Mouse (Mus musculus): ENCODE measurements at regions not wholly inside any gene's neighbourhood (a gene's known extent, or its start where the extent isn't known, plus 50 kb on each side); places are given as distances from the start of the nearest gene placed in this dataset.

DNA sequence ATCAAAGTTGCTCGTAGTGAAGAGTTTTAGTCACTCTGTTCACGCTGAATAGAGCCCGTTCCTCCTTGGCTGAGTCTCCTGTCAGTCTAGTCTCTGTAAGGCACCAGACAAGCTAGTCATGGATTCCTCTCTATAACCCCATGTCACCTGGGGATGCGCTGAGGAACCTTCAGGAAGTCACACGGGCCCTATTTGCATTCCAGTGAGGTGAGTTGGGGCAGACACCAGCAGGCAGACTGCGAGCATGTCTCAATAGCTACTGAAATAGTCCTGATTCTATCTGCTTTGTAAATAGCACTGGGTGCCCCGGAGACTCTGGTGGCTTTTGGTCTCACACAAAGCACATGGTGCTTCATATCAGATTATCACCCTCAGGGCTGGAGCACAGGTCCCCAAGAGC, 174.6 kb upstream of the Spdye4c start:
- H3K27me3 ChIP-seq (replicated peaks) = 0 out of 2 replicates have a peak, but pooled peaks cover 2% of the 10 kb centered on the region
- no peak for ATAC-seq (ENCODE audit: insufficient read depth, low FRiP score, low read depth)
- no peak overlapping the region for H3K4me3 ChIP-seq (replicated peaks)
- no peaks in the 10 kb centered on the region for H3K4me1 ChIP-seq
- H3K27ac ChIP-seq = no peak overlapping the region
- H3K9me3 ChIP-seq = no peaks in the 10 kb centered on the region
- no peaks in the 10 kb centered on the region for H3K36me3 ChIP-seq
- 63% methylated on average over 7 of the region's 7 CpGs for WGBS
- H3K9ac ChIP-seq = no peak overlapping the region
- no peak overlapping the region for H3K4me2 ChIP-seq

DNA sequence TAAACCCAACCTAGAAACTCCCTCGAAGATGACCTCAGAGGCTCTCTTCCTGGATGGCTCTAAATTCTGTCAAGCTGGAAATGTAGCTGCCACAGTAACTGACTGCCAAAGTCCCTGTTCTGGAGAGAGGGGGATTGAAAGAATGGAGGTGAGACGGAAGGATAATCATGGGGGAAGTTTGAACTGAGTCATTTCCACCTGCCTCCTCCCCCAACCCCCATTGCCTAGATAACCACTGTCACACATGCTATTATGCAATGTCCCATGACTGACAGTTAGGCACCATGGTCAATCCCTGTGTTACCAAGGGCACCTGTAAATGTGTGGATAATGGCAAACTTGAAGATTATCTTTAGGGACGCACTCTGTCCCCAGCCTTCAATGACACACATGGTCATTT, 172.0 kb upstream of the Spdye4c start:
- ATAC-seq (ENCODE audit: insufficient read depth, low FRiP score, low read depth) = no peak

DNA sequence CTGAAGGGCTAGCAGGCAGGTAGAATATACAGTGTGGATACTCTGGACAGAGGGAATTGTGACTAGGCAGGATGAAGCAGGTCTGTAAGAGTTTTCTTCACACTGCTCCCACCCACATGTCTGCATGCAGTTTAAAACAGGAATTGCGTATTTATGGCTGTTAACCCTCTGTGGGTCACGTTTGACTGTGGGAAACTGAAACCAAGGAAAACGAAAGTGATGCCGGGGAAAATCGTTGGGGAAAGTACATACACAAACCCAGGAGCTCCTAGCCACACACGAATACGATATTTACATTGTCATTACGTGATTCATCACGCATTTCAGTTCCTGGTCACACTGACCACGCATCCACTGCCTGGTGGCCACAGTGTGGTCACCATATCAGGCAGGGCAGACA, 170.6 kb upstream of the Spdye4c start:
- Histone ChIP-seq H3K4me3 (replicated peaks) (no peak overlapping the region), H3K9me3 (no peaks in the 10 kb centered on the region), H3K27me3 (replicated peaks) (0 out of 2 replicates have a peak, but pooled peaks cover 2% of the 10 kb centered on the region), H3K4me2 (no peak overlapping the region), H3K9ac (no peak overlapping the region), H3K4me1 (no peaks in the 10 kb centered on the region; the same call in 1 of the 2 replicates), H3K36me3 (no peaks in the 10 kb centered on the region), H3K27ac (no peak overlapping the region)
- ATAC-seq (ENCODE audit: insufficient read depth, low FRiP score, low read depth) = no peak
- WGBS = 65% methylated on average over 10 of the region's 10 CpGs

More for the DNA sequence above, 172.0 kb upstream of the Spdye4c start:
- 0 out of 2 replicates have a peak, but pooled peaks cover 2% of the 10 kb centered on the region for H3K27me3 ChIP-seq (replicated peaks)
- H3K9ac ChIP-seq = no peak overlapping the region
- WGBS = 80% methylated on average over 3 of the region's 3 CpGs
- no peak overlapping the region for H3K4me3 ChIP-seq (replicated peaks)
- H3K9me3 ChIP-seq = no peaks in the 10 kb centered on the region
- no peaks in the 10 kb centered on the region for H3K4me1 ChIP-seq
- H3K4me2 ChIP-seq = no peak overlapping the region
- H3K27ac ChIP-seq = no peak overlapping the region
- H3K36me3 ChIP-seq = no peaks in the 10 kb centered on the region

DNA sequence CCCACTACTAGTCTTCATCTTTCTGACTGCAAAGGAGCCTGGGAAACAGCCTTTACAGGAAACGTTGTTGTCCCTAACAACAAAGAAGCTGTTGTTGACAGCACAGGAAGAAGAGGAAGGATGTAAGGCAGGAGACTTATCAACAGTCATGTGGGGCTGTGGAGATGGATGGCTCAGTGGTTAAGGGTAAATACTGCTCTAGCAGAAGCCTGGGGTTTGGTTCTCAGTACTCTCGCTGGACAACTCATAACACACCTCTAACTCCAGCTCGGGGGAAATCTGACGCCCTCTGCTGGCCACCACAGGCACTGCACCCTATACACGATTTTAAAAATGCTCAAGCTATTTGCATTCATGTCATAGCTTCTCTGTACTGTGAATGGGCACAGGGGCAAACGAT, 168.3 kb upstream of the Spdye4c start:
- 0 out of 2 replicates have a peak, but pooled peaks cover 2% of the 10 kb centered on the region for H3K27me3 ChIP-seq (replicated peaks)
- no peak overlapping the region for H3K9ac ChIP-seq
- H3K36me3 ChIP-seq = no peaks in the 10 kb centered on the region
- no peaks in the 10 kb centered on the region for H3K9me3 ChIP-seq
- peaks cover 8% of the 10 kb centered on the region; the same call in 1 of the 2 replicates for H3K4me1 ChIP-seq
- H3K4me3 ChIP-seq (replicated peaks) = no peak overlapping the region
- ATAC-seq (ENCODE audit: insufficient read depth, low FRiP score, low read depth) = no peak
- no peak overlapping the region for H3K4me2 ChIP-seq
- 41% methylated on average over 6 of the region's 6 CpGs for WGBS
- H3K27ac ChIP-seq = no peak overlapping the region

DNA sequence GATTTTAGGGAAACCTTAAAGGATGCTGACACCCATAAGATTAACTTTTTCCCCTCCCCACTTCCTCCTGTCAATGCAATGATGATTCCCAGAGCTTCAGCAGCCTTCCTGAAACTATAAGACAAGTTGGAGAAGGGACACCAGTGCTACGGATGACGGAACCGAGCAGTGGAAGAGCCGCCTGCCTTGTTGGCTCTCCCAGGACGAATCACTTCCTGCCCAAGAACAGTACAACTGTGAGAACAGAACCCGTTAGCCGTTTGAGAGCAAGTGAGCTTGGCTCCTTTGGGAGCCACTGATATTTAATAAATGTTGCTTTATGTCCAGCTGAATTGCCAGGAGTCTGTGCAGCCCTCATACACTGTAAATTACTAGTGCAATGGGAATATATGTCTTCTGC, 166.8 kb upstream of the Spdye4c start:
- Histone ChIP-seq H3K4me1 (peaks cover 23% of the 10 kb centered on the region), H3K4me2 (no peak overlapping the region), H3K9me3 (no peaks in the 10 kb centered on the region), H3K27me3 (replicated peaks) (0 out of 2 replicates have a peak, but pooled peaks cover 2% of the 10 kb centered on the region), H3K4me3 (replicated peaks) (no peak overlapping the region), H3K27ac (no peak overlapping the region), H3K9ac (no peak overlapping the region), H3K36me3 (no peaks in the 10 kb centered on the region)
- ATAC-seq (ENCODE audit: insufficient read depth, low FRiP score, low read depth) = no peak
- 36% methylated on average over 7 of the region's 7 CpGs for WGBS

DNA sequence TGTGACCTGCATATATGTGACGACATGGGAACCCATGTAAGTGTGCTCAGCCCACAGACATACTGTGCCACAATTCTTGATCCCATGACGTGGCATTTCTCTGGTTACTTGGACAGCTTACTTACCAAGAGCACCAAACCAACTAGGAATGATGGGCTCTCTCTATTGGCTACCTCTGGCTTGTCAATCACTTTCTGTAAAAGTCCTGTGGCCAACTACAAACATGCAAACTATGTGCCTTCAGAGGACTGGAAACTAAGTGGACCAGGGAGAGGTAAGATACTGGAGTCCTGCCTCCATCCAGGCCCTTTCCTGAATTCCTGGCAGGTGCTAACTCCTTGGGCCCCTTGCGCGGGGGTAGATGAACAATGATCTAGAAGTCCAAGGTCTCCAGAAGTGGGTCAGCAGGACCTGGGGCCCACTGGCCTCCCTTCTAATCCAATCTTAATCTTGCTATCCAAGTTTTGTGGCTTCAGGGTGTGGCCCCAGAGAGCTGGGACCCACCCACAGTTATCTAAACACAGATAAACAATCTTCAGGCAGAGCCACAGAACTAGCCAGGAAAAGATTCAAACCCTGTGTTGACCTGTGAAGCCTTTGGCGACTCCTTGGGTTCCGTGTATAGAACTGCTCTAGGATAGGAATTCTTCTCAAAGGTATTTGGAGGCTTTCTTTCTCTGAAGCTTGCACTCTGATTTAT, 163.7 kb upstream of the Spdye4c start:
- no peak for ATAC-seq (ENCODE audit: insufficient read depth, low FRiP score, low read depth)
- Histone ChIP-seq H3K9me3 (no peaks in the 10 kb centered on the region), H3K4me2 (peak overlapping the region; percentile 38), H3K9ac (no peak overlapping the region), H3K27me3 (replicated peaks) (no peaks in the 10 kb centered on the region), H3K36me3 (no peaks in the 10 kb centered on the region), H3K4me3 (replicated peaks) (0 out of 2 replicates have a peak overlapping the region, but pooled peaks have one; percentile 19), H3K27ac (peak overlapping the region; percentile 81), H3K4me1 (peaks cover 31% of the 10 kb centered on the region)
- 69% methylated on average over 6 of the region's 6 CpGs for WGBS

DNA sequence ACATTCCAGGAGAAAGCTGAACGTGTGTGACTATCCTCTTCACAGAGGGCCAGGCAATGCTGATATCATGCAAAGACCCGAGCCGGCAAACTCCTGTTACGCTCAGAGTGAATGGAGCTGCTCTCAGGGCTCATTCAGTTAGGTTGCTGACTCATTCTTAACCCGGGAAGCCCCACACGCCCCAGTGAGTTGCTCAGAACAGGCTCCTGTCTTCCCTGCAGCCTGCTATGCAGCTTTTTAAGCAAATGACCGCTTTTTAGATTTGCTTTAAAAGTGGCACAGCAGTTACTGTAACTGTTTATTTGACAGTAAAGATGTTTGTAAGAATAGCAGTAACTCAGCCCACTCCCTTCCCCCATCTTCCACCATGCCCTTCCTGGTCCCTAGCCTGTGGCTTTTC, 162.9 kb upstream of the Spdye4c start:
- WGBS = 6% methylated on average over 7 of the region's 7 CpGs
- H3K9ac ChIP-seq = no peak overlapping the region
- ATAC-seq (ENCODE audit: insufficient read depth, low FRiP score, low read depth) = peak; percentile 61; the same call in 1 of the 2 replicates
- H3K9me3 ChIP-seq = no peaks in the 10 kb centered on the region
- peak overlapping the region; percentile 38 for H3K4me2 ChIP-seq
- H3K4me1 ChIP-seq = peaks cover 31% of the 10 kb centered on the region
- H3K27ac ChIP-seq = peak overlapping the region; percentile 81
- H3K36me3 ChIP-seq = no peaks in the 10 kb centered on the region
- peak overlapping the region; percentile 19 for H3K4me3 ChIP-seq (replicated peaks)
- H3K27me3 ChIP-seq (replicated peaks) = no peaks in the 10 kb centered on the region

DNA sequence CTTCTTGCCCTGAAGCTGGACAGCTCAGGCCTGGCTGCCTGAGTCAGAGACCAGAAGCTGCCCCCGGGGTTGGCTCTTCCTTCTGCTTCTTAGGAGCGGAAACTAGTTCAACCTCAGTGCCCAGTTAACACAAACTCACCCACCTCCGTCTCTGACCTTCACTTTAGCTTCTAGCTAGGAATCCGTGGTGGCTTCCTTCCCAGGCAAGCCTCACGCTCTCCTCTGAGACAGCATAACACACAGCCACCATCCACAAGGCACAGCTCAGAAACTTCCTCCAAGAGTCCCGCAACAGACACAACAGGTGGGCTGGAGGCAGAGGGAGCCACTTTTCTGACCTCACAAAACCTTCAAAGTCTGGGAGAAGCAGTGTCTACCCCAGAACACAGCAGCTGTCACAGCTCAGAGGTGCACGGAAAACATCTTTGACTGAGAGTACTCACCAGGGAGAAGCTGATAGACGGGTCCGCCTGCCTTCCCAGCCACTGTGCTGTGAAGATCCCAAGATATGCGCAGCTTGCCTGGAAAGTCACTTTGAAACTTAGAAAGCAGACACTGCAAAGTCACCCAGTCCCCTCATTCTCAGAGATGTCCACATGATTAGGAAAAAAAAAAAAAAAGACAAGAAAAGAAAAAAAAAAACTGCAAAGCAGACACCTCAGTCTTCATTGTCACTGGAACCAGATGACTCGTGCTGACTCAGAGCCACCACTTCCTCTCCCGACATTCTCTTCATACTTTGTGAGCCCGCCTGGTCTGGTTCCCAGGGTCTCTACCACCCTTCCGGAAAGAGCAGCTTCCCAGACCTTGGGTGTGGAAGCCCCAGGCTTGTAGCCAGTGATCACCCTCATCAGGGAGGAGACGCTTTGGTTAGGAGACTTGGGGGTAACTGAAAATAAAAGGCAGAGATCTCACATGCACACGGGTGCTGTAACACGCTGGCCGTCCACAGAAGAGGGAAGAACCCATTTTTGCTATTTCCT, 162.1 kb upstream of the Spdye4c start:
- Histone ChIP-seq H3K27me3 (replicated peaks) (no peaks in the 10 kb centered on the region), H3K27ac (peak overlapping the region; percentile 81), H3K4me1 (peaks cover 31% of the 10 kb centered on the region), H3K36me3 (no peaks in the 10 kb centered on the region), H3K9ac (no peak overlapping the region), H3K9me3 (no peaks in the 10 kb centered on the region), H3K4me3 (replicated peaks) (peak overlapping the region; percentile 19), H3K4me2 (peak overlapping the region; percentile 38)
- 39% methylated on average over 18 of the region's 18 CpGs for WGBS
- ATAC-seq (ENCODE audit: insufficient read depth, low FRiP score, low read depth) = no peak

DNA sequence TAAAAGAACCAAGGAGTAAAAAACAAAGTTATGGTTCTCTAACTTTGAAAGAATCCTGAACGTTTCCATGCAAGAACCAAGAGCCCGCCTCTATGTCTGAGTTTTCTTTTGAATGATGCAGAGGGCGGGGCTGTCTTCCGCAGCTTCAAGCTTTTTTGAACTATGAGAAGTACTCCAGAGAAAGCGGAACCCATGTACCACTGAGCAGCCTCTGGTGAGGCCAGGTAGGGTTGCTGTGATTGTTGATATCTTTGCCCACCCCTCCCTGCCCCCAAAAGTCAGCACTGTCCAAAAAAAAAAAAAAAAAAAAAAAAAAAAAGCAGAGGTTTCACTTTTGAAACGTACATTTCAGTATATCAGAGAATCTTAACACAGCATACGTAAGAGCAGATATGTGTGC, 161.2 kb upstream of the Spdye4c start:
- Histone ChIP-seq H3K9me3 (no peaks in the 10 kb centered on the region), H3K27me3 (replicated peaks) (no peaks in the 10 kb centered on the region), H3K4me2 (0 out of 2 replicates have a peak overlapping the region, but pooled peaks have one; percentile 19), H3K4me1 (peaks cover 31% of the 10 kb centered on the region), H3K4me3 (replicated peaks) (no peak overlapping the region), H3K36me3 (no peaks in the 10 kb centered on the region), H3K9ac (no peak overlapping the region), H3K27ac (peak overlapping the region; percentile 81; the same call in 1 of the 2 replicates)
- whole genome bisulfite sequencing = 47% methylated on average over 7 of the region's 7 CpGs
- no peak for ATAC-seq (ENCODE audit: insufficient read depth, low FRiP score, low read depth)

DNA sequence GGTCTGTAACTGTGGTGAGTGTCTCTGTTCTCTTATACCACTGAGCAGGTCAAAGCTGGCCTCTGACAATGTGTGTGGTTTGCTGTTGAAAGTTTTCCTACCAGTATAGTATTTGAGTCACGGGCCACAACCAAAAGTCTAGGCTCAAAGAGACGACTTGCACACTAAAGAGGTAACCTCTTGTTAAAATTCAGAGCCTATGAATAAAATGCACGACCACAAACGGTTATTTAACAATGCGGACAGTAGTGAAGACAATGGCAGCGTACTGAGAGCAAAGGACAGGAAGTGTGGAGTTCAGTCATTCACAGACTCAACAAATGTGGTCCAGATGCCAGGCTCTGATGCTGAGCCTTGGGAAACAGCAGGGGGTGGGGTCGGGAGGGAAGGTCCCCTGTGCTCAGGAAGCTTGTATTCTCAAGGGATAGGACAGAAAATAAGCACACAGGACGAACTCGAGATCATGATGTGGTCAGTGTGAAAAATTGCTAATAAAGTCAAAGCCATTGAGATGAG, 160.2 kb upstream of the Spdye4c start:
- peaks cover 31% of the 10 kb centered on the region for H3K4me1 ChIP-seq
- H3K36me3 ChIP-seq = no peaks in the 10 kb centered on the region
- H3K9ac ChIP-seq = no peak overlapping the region
- H3K9me3 ChIP-seq = no peaks in the 10 kb centered on the region
- no peak overlapping the region for H3K4me3 ChIP-seq (replicated peaks)
- no peaks in the 10 kb centered on the region for H3K27me3 ChIP-seq (replicated peaks)
- ATAC-seq (ENCODE audit: insufficient read depth, low FRiP score, low read depth) = no peak
- 69% methylated on average over 9 of the region's 9 CpGs for WGBS
- H3K27ac ChIP-seq = no peak overlapping the region
- no peak overlapping the region for H3K4me2 ChIP-seq

DNA sequence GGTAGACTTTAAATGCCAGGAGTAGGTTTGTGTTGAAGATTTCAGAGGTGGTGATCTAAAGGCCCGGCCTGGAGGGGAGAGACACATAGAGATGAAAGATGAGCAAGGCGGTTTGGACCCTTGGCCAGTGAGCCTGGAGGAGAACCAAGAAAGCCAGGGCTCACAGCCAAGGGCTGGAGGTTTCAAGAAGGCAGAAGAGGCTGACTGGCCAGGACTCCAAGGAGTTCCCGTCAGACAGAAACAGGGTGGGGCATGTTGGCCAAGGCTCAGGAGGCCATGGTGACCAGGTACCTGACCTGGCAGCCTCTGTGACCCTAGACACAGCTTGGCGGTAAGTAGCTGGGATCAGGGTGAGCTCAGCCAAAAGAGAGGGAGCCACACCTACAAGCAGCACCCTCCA, 159.3 kb upstream of the Spdye4c start:
- H3K27me3 ChIP-seq (replicated peaks) = no peaks in the 10 kb centered on the region
- H3K36me3 ChIP-seq = no peaks in the 10 kb centered on the region
- no peak overlapping the region for H3K4me3 ChIP-seq (replicated peaks)
- H3K4me1 ChIP-seq = peaks cover 31% of the 10 kb centered on the region
- ATAC-seq (ENCODE audit: insufficient read depth, low FRiP score, low read depth) = no peak
- no peak overlapping the region for H3K27ac ChIP-seq
- no peak overlapping the region for H3K4me2 ChIP-seq
- 73% methylated on average over 4 of the region's 4 CpGs for WGBS
- H3K9me3 ChIP-seq = no peaks in the 10 kb centered on the region
- H3K9ac ChIP-seq = no peak overlapping the region

DNA sequence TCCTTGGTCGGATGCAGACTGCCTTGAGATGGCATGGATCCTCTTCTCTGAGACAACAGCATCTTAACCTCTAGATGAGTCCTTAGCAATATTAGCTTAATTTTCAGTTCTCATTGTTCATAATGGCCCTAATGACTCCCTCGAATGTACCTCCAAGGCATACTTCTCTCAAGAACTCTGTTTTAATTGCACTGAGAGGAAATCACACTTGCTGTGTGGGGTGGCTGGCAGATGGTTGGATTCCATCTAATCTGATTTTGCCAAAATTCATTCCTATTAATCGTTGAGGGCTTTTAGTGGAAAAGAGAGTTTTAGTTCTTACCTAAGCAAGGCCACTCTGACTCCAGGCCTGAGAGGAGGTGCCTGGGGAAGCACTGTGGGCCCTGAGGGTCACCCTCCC, 158.3 kb upstream of the Spdye4c start:
- Histone ChIP-seq H3K36me3 (no peaks in the 10 kb centered on the region), H3K27me3 (replicated peaks) (no peaks in the 10 kb centered on the region), H3K4me1 (peaks cover 23% of the 10 kb centered on the region), H3K4me2 (no peak overlapping the region), H3K27ac (no peak overlapping the region), H3K9ac (no peak overlapping the region), H3K4me3 (replicated peaks) (no peak overlapping the region), H3K9me3 (no peaks in the 10 kb centered on the region)
- ATAC-seq (ENCODE audit: insufficient read depth, low FRiP score, low read depth) = no peak
- WGBS = 83% methylated on average over 3 of the region's 3 CpGs
